Mouse (Mus musculus): ENCODE measurements around the gene Phf1.

Phf1 gene

GRCm38 (mm10) chr17:26931795-26932194 lies 1.1 kb upstream of the Phf1 start:
- in situ Hi-C loops (cut with MboI; ENCODE audit: unreplicated experiment in 2 of 2): loop anchor here in 1 of 2 experiments (5.0 kb wide), 1 partner anchor 71 kb away; no protein-coding TSS in a partner anchor

DNA sequence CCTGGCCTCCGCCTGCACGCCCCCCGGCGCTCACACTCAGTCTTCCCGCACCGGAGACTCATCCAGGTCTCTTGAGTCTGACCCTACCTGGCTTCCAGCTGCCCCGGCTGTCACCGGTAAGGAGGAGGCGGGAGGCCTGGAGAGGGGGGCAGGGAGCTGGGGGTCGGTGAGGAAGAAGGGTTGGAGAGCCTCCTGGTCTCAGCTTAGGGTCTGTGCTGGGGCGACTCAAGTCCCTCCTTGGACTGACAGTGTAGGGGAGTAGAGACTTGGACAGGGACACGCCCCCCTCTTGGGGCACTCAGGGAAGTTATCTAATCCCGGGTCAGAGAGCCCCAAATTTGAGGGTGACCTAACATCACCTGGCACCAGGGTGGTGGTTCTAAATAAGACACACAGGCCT lies 567 bp downstream of the Phf1 start:
- in situ Hi-C loops (cut with MboI; ENCODE audit: unreplicated experiment in 2 of 2): loop anchor here in 1 of 2 experiments (5.0 kb wide), 1 partner anchor 69 kb away; no protein-coding TSS in a partner anchor

- in situ Hi-C loops (cut with MboI; ENCODE audit: unreplicated experiment in 2 of 2): loop anchor here in 1 of 2 experiments (5.0 kb wide), 1 partner anchor 68 kb away; no protein-coding TSS in a partner anchor
These were observed 1.3 kb downstream of the Phf1 start for GRCm38 (mm10) chr17:26933885-26934827.

GRCm38 (mm10) chr17:26935027-26935426 lies 2.2 kb downstream of the Phf1 start:
- in situ Hi-C loops (cut with MboI; ENCODE audit: unreplicated experiment in 2 of 2): no loop called here

- in situ Hi-C loops (cut with MboI; ENCODE audit: unreplicated experiment in 2 of 2): no loop called here
These were observed 3.6 kb downstream of the Phf1 start for GRCm38 (mm10) chr17:26936453-26936852.

DNA sequence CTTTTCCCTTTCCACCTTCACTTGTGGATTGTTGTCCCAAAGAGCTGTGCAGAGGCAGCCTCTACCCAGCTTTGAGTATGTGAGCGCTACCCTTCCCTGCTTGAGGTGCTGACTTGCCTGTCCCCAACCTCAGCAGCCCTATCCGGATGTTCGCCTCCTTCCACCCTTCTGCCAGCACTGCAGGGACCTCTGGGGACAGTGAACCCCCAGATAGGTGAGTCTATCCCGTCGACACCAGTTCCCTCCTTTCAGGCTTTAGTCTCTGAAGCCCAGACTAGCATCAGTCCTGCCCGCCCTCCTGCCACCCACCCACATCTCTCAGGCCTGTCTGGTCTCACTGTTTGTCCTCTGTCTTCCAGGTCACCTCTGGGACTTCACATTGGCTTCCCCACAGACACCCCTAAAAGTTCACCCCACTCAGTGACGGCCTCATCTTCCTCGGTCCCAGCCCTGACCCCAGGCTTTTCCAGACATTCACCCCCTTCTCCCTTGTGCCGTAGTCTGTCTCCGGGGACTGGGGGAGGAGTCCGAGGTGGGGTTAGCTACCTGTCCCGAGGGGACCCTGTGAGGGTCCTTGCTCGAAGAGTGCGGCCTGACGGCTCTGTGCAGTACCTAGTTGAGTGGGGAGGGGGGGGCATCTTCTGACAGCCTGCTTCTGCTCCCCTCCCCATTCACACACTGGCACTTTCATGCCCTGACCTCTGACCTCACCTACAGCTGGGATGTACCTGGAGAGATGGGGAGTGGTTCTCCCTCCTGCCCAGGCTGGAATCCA lies 4.3 kb downstream of the Phf1 start:
- in situ Hi-C loops (cut with MboI; ENCODE audit: unreplicated experiment in 2 of 2): no loop called here

- in situ Hi-C loops (cut with MboI; ENCODE audit: unreplicated experiment in 2 of 2): no loop called here
These were observed 5.2 kb downstream of the Phf1 start for GRCm38 (mm10) chr17:26937883-26938695.

DNA sequence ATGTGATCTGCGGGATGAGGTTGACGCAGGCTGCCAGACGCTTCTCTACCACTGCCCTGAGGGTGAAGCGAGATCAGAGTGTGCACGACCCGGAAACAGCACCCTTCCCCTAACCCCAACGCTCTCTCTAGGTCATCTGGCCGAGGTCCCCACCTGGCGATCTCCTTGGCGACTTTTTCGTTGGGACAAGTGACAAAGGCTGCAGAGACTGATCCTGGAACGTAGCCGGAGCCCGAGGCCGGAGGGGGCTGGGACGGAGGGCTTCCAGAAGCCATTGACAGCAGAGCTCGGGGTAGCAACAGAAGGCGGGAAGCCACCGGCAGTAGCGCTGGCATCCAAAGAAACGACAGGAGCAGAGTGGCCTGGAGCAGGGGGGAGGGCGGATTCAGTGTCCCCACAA lies 5.9 kb downstream of the Phf1 start:
- in situ Hi-C loops (cut with MboI; ENCODE audit: unreplicated experiment in 2 of 2): no loop called here

DNA sequence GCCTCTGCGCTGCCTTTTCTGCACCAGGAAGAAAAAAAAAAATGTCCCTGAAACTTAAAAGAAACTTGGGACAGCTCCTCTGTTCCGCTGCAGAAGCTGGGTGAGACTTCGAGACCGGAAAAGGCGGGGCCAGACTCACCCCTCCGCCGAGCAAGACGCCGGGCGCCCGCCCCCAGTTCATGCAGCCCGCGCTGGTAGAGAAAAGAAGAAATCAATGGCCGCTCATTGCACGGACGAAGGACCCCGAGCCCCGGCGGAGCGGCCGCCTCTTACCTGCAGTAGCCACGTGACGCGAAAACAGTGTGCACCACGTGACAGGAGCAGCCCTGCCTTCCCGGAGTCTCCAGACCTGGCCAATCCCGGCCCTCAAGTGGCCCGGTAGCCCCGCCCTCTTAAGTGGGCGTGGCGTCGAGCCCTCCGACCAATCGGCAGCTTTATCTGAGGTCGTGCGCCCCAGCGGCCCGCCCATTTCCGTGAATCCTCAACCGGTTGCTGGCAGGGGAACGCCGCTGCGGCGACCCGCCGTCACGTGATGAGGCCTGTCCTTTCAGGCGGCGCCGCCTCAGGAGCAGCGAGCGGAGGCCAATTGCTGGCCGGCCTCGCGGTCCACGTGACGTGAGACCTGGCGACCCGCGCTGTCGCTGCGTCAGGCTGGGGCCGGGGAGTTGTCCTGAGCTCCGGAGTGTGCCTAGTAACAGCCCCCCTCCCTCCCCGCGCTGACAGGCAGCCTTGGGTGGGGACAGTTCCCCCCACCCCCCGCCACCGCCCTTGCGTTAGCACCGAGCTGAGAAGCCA lies 6.5 kb downstream of the Phf1 start, which contains the start of gene Cuta:
Gene Cuta (minus strand): TSS at position 392 of the 795 bp plus-strand sequence.
- in situ Hi-C loops (cut with MboI; ENCODE audit: unreplicated experiment in 2 of 2): no loop called here

DNA sequence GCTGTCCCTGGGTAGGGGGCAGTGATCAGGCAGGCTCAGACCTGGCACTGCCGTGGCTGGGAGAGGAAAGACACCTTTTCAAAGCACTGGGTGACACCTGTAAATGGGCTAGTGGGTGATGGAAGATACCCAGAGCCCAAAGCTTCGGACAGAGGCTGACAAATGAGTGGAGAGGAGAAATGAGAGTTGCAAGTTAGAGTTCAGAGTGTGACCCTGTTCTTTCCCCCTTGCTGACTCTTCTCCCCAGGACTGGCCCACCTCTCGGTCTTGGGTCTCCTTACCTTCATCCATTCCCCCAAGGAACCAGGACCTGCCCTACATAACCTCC lies 7.1 kb downstream of the Phf1 start:
- in situ Hi-C loops (cut with MboI; ENCODE audit: unreplicated experiment in 2 of 2): loop anchor here in 1 of 2 experiments (5.0 kb wide), 1 partner anchor 42 kb away; no protein-coding TSS in a partner anchor

DNA sequence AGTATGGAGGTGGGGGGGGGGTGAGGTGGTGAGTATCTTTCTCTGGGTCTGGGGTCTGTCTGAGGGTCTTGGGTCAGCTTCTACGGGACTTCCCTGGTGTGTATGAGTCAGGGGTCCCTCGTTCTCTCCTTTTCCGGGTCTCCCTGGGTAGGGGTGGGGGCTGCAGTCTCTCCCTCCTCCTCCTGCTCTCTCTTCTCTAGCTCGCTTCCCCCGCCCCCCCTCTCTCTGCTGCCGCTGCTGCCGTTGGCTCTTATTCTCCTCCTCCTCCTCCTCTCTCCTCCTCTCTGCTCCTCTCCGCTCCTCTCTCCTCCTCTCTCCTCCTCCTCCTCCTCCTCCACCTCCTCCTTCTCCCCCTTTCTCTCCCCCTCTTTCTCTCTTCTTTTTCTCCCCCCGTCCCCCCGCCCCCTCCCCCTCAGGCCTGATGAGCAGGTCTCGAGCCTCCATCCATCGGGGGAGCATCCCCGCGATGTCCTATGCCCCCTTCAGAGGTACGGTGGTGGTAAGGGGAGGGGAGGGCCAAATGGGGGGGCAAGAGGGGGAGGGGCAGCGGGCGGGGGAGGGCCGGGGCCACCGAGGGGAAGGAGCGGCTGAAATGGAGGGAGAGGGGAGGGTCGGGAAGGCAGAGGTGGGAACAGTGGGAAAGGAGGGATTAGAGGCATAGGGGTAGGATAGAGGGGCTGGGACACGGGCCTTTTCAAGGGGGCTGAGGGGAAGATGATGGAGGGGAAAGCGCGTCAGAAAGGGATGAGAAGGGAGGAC lies 8.4 kb downstream of the Phf1 start, which contains the start of gene Syngap1:
Gene Syngap1 (plus strand): TSS at position 223 of the 759 bp plus-strand sequence.
- in situ Hi-C loops (cut with MboI; ENCODE audit: unreplicated experiment in 2 of 2): loop anchor here in 1 of 2 experiments (5.0 kb wide), 1 partner anchor 41 kb away; no protein-coding TSS in a partner anchor

GRCm38 (mm10) chr17:26941841-26942570 lies 9.2 kb downstream of the Phf1 start:
- in situ Hi-C loops (cut with MboI; ENCODE audit: unreplicated experiment in 2 of 2): loop anchor here in 1 of 2 experiments (5.0 kb wide), 1 partner anchor 40 kb away; no protein-coding TSS in a partner anchor

GRCm38 (mm10) chr17:26945824-26946495 lies 13.1 kb downstream of the Phf1 start:
- in situ Hi-C loops (cut with MboI; ENCODE audit: unreplicated experiment in 2 of 2): no loop called here

GRCm38 (mm10) chr17:26946567-26946966 lies 13.7 kb downstream of the Phf1 start:
- in situ Hi-C loops (cut with MboI; ENCODE audit: unreplicated experiment in 2 of 2): no loop called here

DNA sequence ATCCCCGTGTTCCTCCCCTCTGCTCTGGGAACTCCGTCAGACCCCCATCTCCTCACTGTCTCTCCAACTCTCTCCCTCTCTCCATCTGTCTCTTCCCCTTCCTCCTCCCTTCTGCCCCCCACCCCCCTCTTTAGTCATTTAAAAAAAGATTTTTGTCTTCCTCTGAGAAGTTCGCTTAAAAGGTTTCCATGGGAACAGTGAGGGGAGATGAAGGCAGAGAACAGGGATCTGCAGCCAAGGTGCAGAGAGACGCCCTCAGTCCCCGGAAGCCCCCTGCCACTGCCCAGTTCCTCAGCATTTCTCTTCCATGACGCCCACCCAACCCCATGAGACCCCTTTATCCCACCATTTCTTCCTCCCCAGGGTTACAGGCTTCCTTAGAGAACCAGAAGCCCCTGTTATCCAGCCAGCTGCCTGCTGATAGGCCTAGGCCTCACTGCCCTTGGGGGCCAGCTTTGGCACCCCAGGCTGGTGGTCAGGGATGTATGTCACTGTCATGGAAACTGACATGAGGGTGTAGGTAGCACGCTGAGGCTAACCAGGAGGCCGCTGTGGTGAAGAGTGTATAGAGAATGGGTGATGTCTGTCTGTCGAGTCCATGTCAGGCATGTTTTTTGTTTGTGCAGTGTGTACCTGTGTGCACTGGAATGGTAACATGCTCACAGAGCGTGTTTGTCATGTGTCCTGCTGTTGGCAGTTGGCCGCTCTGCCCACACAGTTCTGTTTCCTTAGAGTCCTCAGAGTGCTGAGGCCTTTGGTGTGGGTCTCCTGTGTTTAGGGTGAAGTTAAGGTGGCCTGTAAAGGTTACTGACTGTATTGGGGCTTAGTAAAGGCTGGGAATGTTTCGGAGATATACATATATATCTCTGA lies 14.6 kb downstream of the Phf1 start:
- in situ Hi-C loops (cut with MboI; ENCODE audit: unreplicated experiment in 2 of 2): no loop called here

GRCm38 (mm10) chr17:26948316-26949050 lies 15.6 kb downstream of the Phf1 start:
- in situ Hi-C loops (cut with MboI; ENCODE audit: unreplicated experiment in 2 of 2): no loop called here
